Mouse (Mus musculus) megakaryocyte, embryonic 14.5 days (primary cell): ENCODE results near the gene Nfam1.

Experiments used
- FLI1 ChIP-seq: IDR thresholded peaks from 2 replicates; pipeline ENCODE4 v1.6.1; 2012; ENCODE audit warnings: low read length, inconsistent platforms, mixed read lengths
- GATA1 ChIP-seq: IDR thresholded peaks from 3 replicates; pipeline ENCODE4 v1.6.1; 2012; ENCODE audit warnings: mixed read lengths, low read length, inconsistent platforms, borderline replicate concordance

DNA sequence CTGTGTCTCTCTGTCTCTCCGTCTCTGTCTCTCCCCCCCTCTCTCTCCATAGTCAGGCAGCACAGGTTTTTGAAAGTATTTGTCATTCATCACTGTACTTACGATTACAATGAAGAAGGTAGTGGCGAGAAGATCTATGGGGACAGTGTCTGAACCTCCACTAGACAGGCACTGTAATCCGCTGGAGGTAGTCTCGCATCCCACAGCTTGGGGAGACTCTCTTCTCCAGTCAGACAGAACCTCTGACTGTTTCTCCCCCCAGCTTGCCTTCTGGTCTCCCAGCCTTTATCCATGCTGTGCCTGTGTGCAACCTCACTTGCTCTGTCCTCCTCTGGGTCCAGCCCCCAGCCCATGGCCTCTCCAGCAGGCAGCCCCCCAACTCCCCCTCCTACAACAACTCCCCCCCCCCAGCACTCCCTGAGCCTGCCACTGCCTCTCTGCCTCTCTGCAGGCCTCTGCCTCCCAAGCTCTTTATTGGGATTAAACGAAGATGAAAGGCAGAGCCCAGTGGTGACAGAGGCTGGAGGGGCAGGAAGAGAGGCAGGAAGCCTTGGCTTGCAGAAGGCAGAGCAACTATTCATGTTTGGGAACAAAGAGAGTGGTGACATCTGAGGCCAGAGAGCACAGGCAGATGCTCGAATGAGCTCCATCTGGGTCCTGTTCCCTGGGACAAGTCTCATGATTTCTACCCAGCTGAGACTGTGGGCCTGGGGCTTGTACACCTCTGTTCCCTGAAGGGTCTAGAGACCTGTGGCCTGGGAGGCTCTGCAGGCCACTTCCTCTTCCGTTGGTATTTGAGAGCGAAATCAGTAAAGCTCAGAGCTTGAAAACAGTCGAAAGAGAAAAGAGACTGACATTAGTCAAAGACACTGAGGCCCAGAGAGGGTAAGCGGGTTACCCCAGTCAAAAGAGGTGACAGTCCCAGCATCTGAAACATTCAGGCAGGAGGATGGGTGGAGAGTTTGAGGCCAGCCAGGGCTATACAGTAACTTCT is 3.1 kb downstream of the Nfam1 start:
- TF ChIP-seq GATA1 (no peak), FLI1 (no peak)
